Mouse (Mus musculus): ENCODE results near the gene Limk2. TPM values are rescaled to one million over a fixed set of nuclear protein-coding genes. Genes with fewer than 3 reads are reported as not detected.

The Limk2 gene
- total and polyA plus RNA-seq, 2 experiments from 2014 or later: 98.6 to 173 TPM

- ATAC-seq (peak; percentile 85), DNase-seq (peak; percentile 21)
- Histone ChIP-seq H3K36me3 (ENCODE audit: insufficient read depth) (no peaks in the 10 kb centered on the region), H3K9ac (no peak overlapping the region), H3K27me3 (ENCODE audit: insufficient read depth, low read length) (no peaks in the 10 kb centered on the region), H3K4me3 (ENCODE audit: low read depth, low read length) (no peak overlapping the region), H3K4me1 (ENCODE audit: insufficient read depth) (no peaks in the 10 kb centered on the region; the same call in 1 of the 2 replicates), H3K4me2 (ENCODE audit: low read depth) (no peak overlapping the region), H3K9me3 (ENCODE audit: low read length) (no peaks in the 10 kb centered on the region), H3K27ac (ENCODE audit: low read depth, low read length) (0 out of 2 replicates have a peak overlapping the region, but pooled peaks have one; percentile 21)
- WGBS: 12% methylated on average over 8 of the region's 8 CpGs
- TF ChIP-seq CTCF (IDR thresholded peaks at IDR 0.05; ENCODE audit: low read depth): no peak
Observed at GRCm38 (mm10) chr11:3396562-3396961, 12.4 kb downstream of the Limk2 start.

DNA sequence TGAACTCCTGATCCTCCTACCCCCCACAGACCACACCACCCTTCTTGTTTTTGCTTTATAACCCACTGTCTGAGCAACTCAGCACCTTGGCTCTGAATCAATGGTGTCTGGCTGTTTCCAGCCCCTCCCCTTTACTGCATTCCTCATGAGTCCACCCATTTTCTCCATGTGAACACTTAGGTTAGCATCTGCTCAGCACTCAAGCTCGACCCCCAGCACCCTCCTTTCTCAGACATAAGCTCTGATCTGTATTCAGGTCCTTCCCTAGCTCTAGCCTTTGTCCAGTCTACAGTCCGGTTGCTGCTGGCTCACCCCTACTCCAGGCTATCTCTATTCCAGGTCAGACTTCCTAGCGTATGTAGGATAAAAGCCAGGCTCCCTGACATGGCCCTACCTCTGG is 12.9 kb downstream of the Limk2 start:
- no peaks in the 10 kb centered on the region for H3K27me3 ChIP-seq (ENCODE audit: insufficient read depth, low read length)
- ATAC-seq: peak; percentile 74
- H3K4me1 ChIP-seq (ENCODE audit: insufficient read depth): no peaks in the 10 kb centered on the region; the same call in 1 of the 2 replicates
- 23% methylated on average over 3 of the region's 3 CpGs for WGBS
- no peak for TF ChIP-seq CTCF (IDR thresholded peaks at IDR 0.05; ENCODE audit: low read depth)
- no peaks in the 10 kb centered on the region for H3K36me3 ChIP-seq (ENCODE audit: insufficient read depth)
- no peak overlapping the region for H3K27ac ChIP-seq (ENCODE audit: low read depth, low read length)
- no peak overlapping the region for H3K9ac ChIP-seq
- no peak for DNase-seq
- H3K9me3 ChIP-seq (ENCODE audit: low read length): no peaks in the 10 kb centered on the region
- H3K4me3 ChIP-seq (ENCODE audit: low read depth, low read length): no peak overlapping the region
- H3K4me2 ChIP-seq (ENCODE audit: low read depth): no peak overlapping the region

GRCm38 (mm10) chr11:3394520-3394919 is 14.5 kb downstream of the Limk2 start:
- Histone ChIP-seq H3K4me3 (ENCODE audit: low read depth, low read length) (no peak overlapping the region), H3K27ac (ENCODE audit: low read depth, low read length) (no peak overlapping the region), H3K4me1 (ENCODE audit: insufficient read depth) (no peaks in the 10 kb centered on the region; the same call in 1 of the 2 replicates), H3K9me3 (ENCODE audit: low read length) (no peaks in the 10 kb centered on the region), H3K4me2 (ENCODE audit: low read depth) (no peak overlapping the region), H3K36me3 (ENCODE audit: insufficient read depth) (no peaks in the 10 kb centered on the region), H3K27me3 (ENCODE audit: insufficient read depth, low read length) (no peaks in the 10 kb centered on the region), H3K9ac (no peak overlapping the region)
- WGBS: 38% methylated on average over 5 of the region's 5 CpGs
- ATAC-seq (peak; percentile 77), DNase-seq (peak; percentile 9)
- no peak for TF ChIP-seq CTCF (IDR thresholded peaks at IDR 0.05; ENCODE audit: low read depth)

- 70% methylated on average over 8 of the region's 8 CpGs for WGBS
- Histone ChIP-seq H3K4me2 (ENCODE audit: low read depth) (no peak overlapping the region), H3K4me3 (ENCODE audit: low read depth, low read length) (no peak overlapping the region), H3K9me3 (ENCODE audit: low read length) (no peaks in the 10 kb centered on the region), H3K27me3 (ENCODE audit: insufficient read depth, low read length) (no peaks in the 10 kb centered on the region), H3K4me1 (ENCODE audit: insufficient read depth) (no peaks in the 10 kb centered on the region; the same call in 1 of the 2 replicates), H3K9ac (no peak overlapping the region), H3K27ac (ENCODE audit: low read depth, low read length) (no peak overlapping the region), H3K36me3 (ENCODE audit: insufficient read depth) (no peaks in the 10 kb centered on the region)
- DNase-seq (no peak), ATAC-seq (no peak)
- TF ChIP-seq CTCF (IDR thresholded peaks at IDR 0.05; ENCODE audit: low read depth): no peak
Observed at GRCm38 (mm10) chr11:3392526-3392925, 16.5 kb downstream of the Limk2 start.

GRCm38 (mm10) chr11:3390789-3391188 is 18.2 kb downstream of the Limk2 start:
- ATAC-seq (no peak), DNase-seq (no peak)
- Histone ChIP-seq H3K4me2 (ENCODE audit: low read depth) (no peak overlapping the region), H3K27ac (ENCODE audit: low read depth, low read length) (no peak overlapping the region), H3K4me1 (ENCODE audit: insufficient read depth) (no peaks in the 10 kb centered on the region; the same call in 1 of the 2 replicates), H3K4me3 (ENCODE audit: low read depth, low read length) (no peak overlapping the region), H3K36me3 (ENCODE audit: insufficient read depth) (no peaks in the 10 kb centered on the region), H3K27me3 (ENCODE audit: insufficient read depth, low read length) (no peaks in the 10 kb centered on the region), H3K9ac (no peak overlapping the region), H3K9me3 (ENCODE audit: low read length) (no peaks in the 10 kb centered on the region)
- TF ChIP-seq CTCF (IDR thresholded peaks at IDR 0.05; ENCODE audit: low read depth): no peak
- 96% methylated on average over 5 of the region's 5 CpGs for WGBS

DNA sequence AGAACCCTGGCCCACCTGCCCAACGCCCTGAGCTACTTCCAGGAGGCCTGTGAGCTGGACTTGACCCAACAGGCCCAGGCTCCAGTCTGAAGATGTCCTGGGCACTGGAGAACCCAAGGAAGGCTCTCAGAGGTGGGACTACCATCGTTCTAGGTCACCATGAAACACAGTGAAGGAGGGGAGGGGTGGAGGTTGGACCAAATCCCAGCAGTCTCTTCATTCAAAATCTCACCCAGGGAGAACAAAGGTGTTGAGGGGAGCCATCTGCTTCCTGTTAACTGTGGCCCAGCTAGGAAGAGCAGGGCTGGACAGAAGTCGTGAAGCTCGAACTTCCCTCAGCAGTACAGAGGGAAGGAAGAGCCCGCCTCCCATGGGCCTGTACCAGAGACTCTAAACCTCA is 19.0 kb downstream of the Limk2 start:
- ATAC-seq: no peak
- H3K4me3 ChIP-seq (ENCODE audit: low read depth, low read length): no peak overlapping the region
- WGBS: 67% methylated on average over 5 of the region's 5 CpGs
- no peak overlapping the region for H3K4me2 ChIP-seq (ENCODE audit: low read depth)
- TF ChIP-seq CTCF (IDR thresholded peaks at IDR 0.05; ENCODE audit: low read depth): no peak
- H3K9me3 ChIP-seq (ENCODE audit: low read length): no peaks in the 10 kb centered on the region
- no peak for DNase-seq
- H3K27ac ChIP-seq (ENCODE audit: low read depth, low read length): no peak overlapping the region
- H3K9ac ChIP-seq: no peak overlapping the region
- H3K36me3 ChIP-seq (ENCODE audit: insufficient read depth): no peaks in the 10 kb centered on the region
- no peaks in the 10 kb centered on the region; the same call in 1 of the 2 replicates for H3K4me1 ChIP-seq (ENCODE audit: insufficient read depth)
- no peaks in the 10 kb centered on the region for H3K27me3 ChIP-seq (ENCODE audit: insufficient read depth, low read length)

GRCm38 (mm10) chr11:3387482-3388196 is 21.4 kb downstream of the Limk2 start:
- Histone ChIP-seq H3K4me2 (ENCODE audit: low read depth) (no peak overlapping the region), H3K27ac (ENCODE audit: low read depth, low read length) (no peak overlapping the region), H3K9ac (no peak overlapping the region), H3K4me1 (ENCODE audit: insufficient read depth) (no peaks in the 10 kb centered on the region), H3K4me3 (ENCODE audit: low read depth, low read length) (no peak overlapping the region), H3K36me3 (ENCODE audit: insufficient read depth) (no peaks in the 10 kb centered on the region), H3K27me3 (ENCODE audit: insufficient read depth, low read length) (no peaks in the 10 kb centered on the region), H3K9me3 (ENCODE audit: low read length) (no peaks in the 10 kb centered on the region)
- 83% methylated on average over 6 of the region's 6 CpGs for WGBS
- ATAC-seq (no peak), DNase-seq (no peak)
- no peak for TF ChIP-seq CTCF (IDR thresholded peaks at IDR 0.05; ENCODE audit: low read depth)
